Mouse (Mus musculus) midbrain, embryonic 12.5 days (tissue): Measurements from ENCODE around the gene Setd3. TPM values are rescaled to one million over a fixed set of nuclear protein-coding genes. Genes with fewer than 3 reads are reported as not detected.

Experiments
- ATAC-seq: fragments of 200-750 bp; cut with Nextera tagmentation; 2 replicates; pipeline ENCODE4 v1.8.0; 2017; ENCODE audit warnings: low read depth, moderate TSS enrichment, moderate library complexity; ENCODE audit not compliant: low FRiP score
- H3K27ac ChIP-seq: fragments of 300-500 bp; sonication (generic); replicated peaks from 2 replicates; pipeline ENCODE4 v1.5.1; 2016; ENCODE audit warnings: mild to moderate bottlenecking
- H3K27me3 ChIP-seq: fragments of 300-500 bp; sonication (generic); 2 replicates; pipeline ENCODE4 v1.6.1; 2016; ENCODE audit warnings: mild to moderate bottlenecking
- H3K36me3 ChIP-seq: fragments of 300-500 bp; sonication (generic); 2 replicates; pipeline ENCODE4 v1.6.1; 2016
- H3K4me1 ChIP-seq: fragments of 300-500 bp; sonication (generic); 2 replicates; pipeline ENCODE4 v1.6.1; 2016
- H3K4me2 ChIP-seq: fragments of 300-500 bp; sonication (generic); replicated peaks from 2 replicates; pipeline ENCODE4 v1.6.1; 2016; ENCODE audit warnings: mild to moderate bottlenecking, moderate library complexity
- H3K4me3 ChIP-seq: fragments of 300-500 bp; sonication (generic); 2 replicates; pipeline ENCODE4 v1.5.1; 2016; ENCODE audit warnings: mild to moderate bottlenecking
- H3K9ac ChIP-seq: fragments of 300-500 bp; sonication (generic); replicated peaks from 2 replicates; pipeline ENCODE4 v1.6.1; 2016; ENCODE audit warnings: mild to moderate bottlenecking, moderate library complexity
- H3K9me3 ChIP-seq: fragments of 300-500 bp; sonication (generic); 2 replicates; pipeline ENCODE4 v1.6.1; 2016; ENCODE audit warnings: mild to moderate bottlenecking
- WGBS: fragments of 180-500 bp; shearing (Covaris S2); methylation state at CpG from one replicate; pipeline ENCODE4 v1.1.7; 2016; 5-methylcytosine and 5-hydroxymethylcytosine counted together
- polyA plus RNA-seq: library from polyadenylated mRNA; unstranded; fragments of >200 nt; fragmentation: Nextera tagmentation; extraction: Ambion mirVana; gene quantifications from 2 replicates; pipeline ENCODE4 v1.2.1, GENCODE M21; 2016

Gene Setd3
- polyA plus RNA-seq, 1 experiment from 2014 or later: 97.7 TPM

- no peaks in the 10 kb centered on the region for H3K9me3 ChIP-seq
- no peak for ATAC-seq
- H3K4me3 ChIP-seq: no peak overlapping the region
- no peaks in the 10 kb centered on the region for H3K36me3 ChIP-seq
- 0 out of 2 replicates have a peak overlapping the region, but pooled peaks have one; percentile 20 for H3K27ac ChIP-seq
- H3K27me3 ChIP-seq: no peaks in the 10 kb centered on the region
- WGBS: 61% methylated on average over 9 of the region's 9 CpGs
- H3K4me2 ChIP-seq: no peak overlapping the region
- H3K9ac ChIP-seq: no peak overlapping the region
- H3K4me1 ChIP-seq: peaks cover 6% of the 10 kb centered on the region
Observed at GRCm38 (mm10) chr12:108064396-108064998, 114.6 kb downstream of the Setd3 start.

GRCm38 (mm10) chr12:108063986-108064385 is 115.1 kb downstream of the Setd3 start:
- no peak overlapping the region for H3K9ac ChIP-seq
- 0 out of 2 replicates have a peak overlapping the region, but pooled peaks have one; percentile 20 for H3K27ac ChIP-seq
- H3K27me3 ChIP-seq: no peaks in the 10 kb centered on the region
- no peaks in the 10 kb centered on the region for H3K9me3 ChIP-seq
- H3K36me3 ChIP-seq: no peaks in the 10 kb centered on the region
- 21% methylated on average over 6 of the region's 6 CpGs for whole genome bisulfite sequencing
- no peak for ATAC-seq
- H3K4me2 ChIP-seq: no peak overlapping the region
- peaks cover 6% of the 10 kb centered on the region for H3K4me1 ChIP-seq
- no peak overlapping the region for H3K4me3 ChIP-seq

GRCm38 (mm10) chr12:108062137-108062536 is 117.0 kb downstream of the Setd3 start:
- Histone ChIP-seq H3K9me3 (no peaks in the 10 kb centered on the region), H3K4me3 (no peak overlapping the region), H3K4me1 (peaks cover 6% of the 10 kb centered on the region), H3K9ac (no peak overlapping the region), H3K4me2 (no peak overlapping the region), H3K27ac (no peak overlapping the region), H3K36me3 (no peaks in the 10 kb centered on the region), H3K27me3 (no peaks in the 10 kb centered on the region)
- no peak for ATAC-seq
- 84% methylated on average over 5 of the region's 5 CpGs for WGBS

- H3K4me3 ChIP-seq: no peak overlapping the region
- whole genome bisulfite sequencing: 87% methylated on average over 7 of the region's 7 CpGs
- no peaks in the 10 kb centered on the region for H3K9me3 ChIP-seq
- no peak overlapping the region for H3K9ac ChIP-seq
- H3K27me3 ChIP-seq: no peaks in the 10 kb centered on the region
- H3K4me1 ChIP-seq: peaks cover 6% of the 10 kb centered on the region
- no peaks in the 10 kb centered on the region for H3K36me3 ChIP-seq
- H3K4me2 ChIP-seq: no peak overlapping the region
- no peak for ATAC-seq
- H3K27ac ChIP-seq: no peak overlapping the region
Observed at GRCm38 (mm10) chr12:108061661-108062060, 117.5 kb downstream of the Setd3 start.

Other genes starting within 250 kb of the Setd3 start
- 16.1 and 19.5 TPM in 2 replicates for gene Bcl11b, start 175.7 kb downstream of the Setd3 start, polyA plus RNA-seq
- 3.8 and 4.0 TPM in 2 replicates for gene Ccnk, start 265 bp upstream of the Setd3 start, polyA plus RNA-seq
- 17.0 and 21.6 TPM in 2 replicates for gene Ccdc85c, start 96.1 kb upstream of the Setd3 start, polyA plus RNA-seq
- gene Hhipl1, start 127.0 kb upstream of the Setd3 start, polyA plus RNA-seq: 5.0 and 6.2 TPM in 2 replicates
- 21.8 and 24.1 TPM in 2 replicates for gene Cyp46a1, start 155.1 kb upstream of the Setd3 start, polyA plus RNA-seq
- 89.4 and 93.0 TPM in 2 replicates for gene Eml1, start 191.6 kb upstream of the Setd3 start, polyA plus RNA-seq